Mouse (Mus musculus) gastrocnemius, adult 2 months (tissue): ENCODE data around the gene Spint5. TPM values are rescaled to one million over a fixed set of nuclear protein-coding genes. Genes with fewer than 3 reads are reported as not detected.
"Not testable (repeated sequence)": the region's sequence is repeated elsewhere in the genome, so short reads cannot be mapped to it uniquely, and the experiment has no call there.

Source experiments
- DNase-seq: peaks from one replicate; pipeline ENCODE4 v3.0.0; 2022
- H3K27ac ChIP-seq: fragments of 200-600 bp; 2 replicates; pipeline ENCODE4 v1.8.1; 2022; ENCODE audit warnings: mild to moderate bottlenecking
- H3K4me3 ChIP-seq: fragments of 200-600 bp; 2 replicates; pipeline ENCODE4 v1.8.1; 2022; ENCODE audit warnings: mild to moderate bottlenecking, moderate library complexity
- CTCF ChIP-seq: fragments of 200-600 bp; IDR thresholded peaks from 2 replicates; pipeline ENCODE4 v1.8.1; 2022; ENCODE audit warnings: antibody characterized with exemption, mild to moderate bottlenecking, moderate library complexity
- intact Hi-C: fragments of 180-260 bp; cut with DNase I; formaldehyde crosslinking; loops from one replicate; pipeline ENCODE4 v1.15.1; 2025
- total RNA-seq, 2 experiments: library from RNA; stranded (reverse); gene quantifications; 2 replicates each; pipeline ENCODE4 v1.2.3; 2021

Spint5 gene
- total RNA-seq, 2 experiments from 2014 or later, result not detected

DNA sequence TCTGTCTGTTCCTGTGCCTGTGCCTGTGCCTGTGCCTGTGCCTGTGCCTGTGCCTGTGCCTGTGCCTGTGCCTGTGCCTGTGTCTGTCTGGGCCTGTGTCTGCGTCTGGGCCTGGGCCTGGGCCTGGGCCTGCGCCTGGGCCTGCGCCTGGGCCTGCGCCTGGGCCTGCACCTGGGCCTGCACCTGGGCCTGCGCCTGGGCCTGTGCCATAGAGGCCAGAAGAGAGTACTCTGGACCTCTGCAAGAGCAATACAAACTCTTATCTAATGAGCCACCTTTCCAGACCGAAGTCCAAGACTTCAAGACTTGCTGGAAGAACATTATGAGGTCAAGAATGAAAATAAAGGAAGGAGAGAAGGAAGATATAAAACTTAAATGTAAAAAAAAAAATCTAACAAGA is 9.8 kb upstream of the Spint5 start:
- Histone ChIP-seq H3K27ac (no peak overlapping the region), H3K4me3 (no peak overlapping the region)
- TF ChIP-seq CTCF, result no peak
- intact Hi-C loops, result no loop called here
- no peak for DNase-seq

- intact Hi-C loops, result no loop called here
- DNase-seq, result no peak
- no peak overlapping the region for H3K4me3 ChIP-seq
- no peak for TF ChIP-seq CTCF
- H3K27ac ChIP-seq, result no peak overlapping the region
Observed at GRCm38 (mm10) chr2:164705991-164706390, 9.1 kb upstream of the Spint5 start.

DNA sequence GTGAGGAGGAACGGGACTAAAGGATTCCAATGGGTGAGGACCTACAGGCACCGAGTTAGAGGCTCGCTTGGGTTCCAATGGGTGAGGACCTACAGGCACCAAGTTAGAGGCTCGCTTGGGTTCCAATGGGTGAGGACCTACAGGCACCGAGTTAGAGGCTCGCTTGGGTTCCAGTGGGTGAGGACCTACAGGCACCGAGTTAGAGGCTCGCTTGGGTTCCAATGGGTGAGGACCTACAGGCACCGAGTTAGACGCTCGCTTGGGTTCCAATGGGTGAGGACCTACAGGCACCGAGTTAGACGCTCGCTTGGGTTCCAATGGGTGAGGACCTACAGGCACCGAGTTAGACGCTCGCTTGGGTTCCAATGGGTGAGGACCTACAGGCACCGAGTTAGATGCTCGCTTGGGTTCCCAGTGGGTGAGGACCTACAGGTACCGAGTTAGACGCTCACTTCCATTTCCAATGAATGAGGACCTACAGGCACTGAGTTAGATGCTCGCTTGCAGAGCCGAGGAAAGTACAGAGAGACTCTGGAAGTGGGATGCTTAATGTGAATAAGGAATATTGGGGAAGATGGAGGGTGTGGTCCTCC is 1.2 kb downstream of the Spint5 start:
- DNase-seq, intact Hi-C loops, H3K4me3 ChIP-seq, H3K27ac ChIP-seq: not testable (repeated sequence)

- DNase-seq, result no peak
- H3K27ac ChIP-seq, result no peak overlapping the region
- no peak overlapping the region for H3K4me3 ChIP-seq
- intact Hi-C loops, result no loop called here
- no peak for TF ChIP-seq CTCF
Observed at GRCm38 (mm10) chr2:164723276-164723675, 8.2 kb downstream of the Spint5 start.

- H3K27ac ChIP-seq, result no peak overlapping the region
- intact Hi-C loops, result loop anchor here (5.0 kb wide), 2 partner anchors 49 to 134 kb away; partner anchors contain the start of gene Eppin
- no peak overlapping the region for H3K4me3 ChIP-seq
- TF ChIP-seq CTCF, result peak; percentile 89
- DNase-seq, result peak; percentile 63
Observed at GRCm38 (mm10) chr2:164725895-164726619, 11.0 kb downstream of the Spint5 start.

- intact Hi-C loops, result no loop called here
- Histone ChIP-seq H3K27ac (no peak overlapping the region), H3K4me3 (no peak overlapping the region)
- no peak for TF ChIP-seq CTCF
- no peak for DNase-seq
Observed at GRCm38 (mm10) chr2:164731719-164732118, 16.6 kb downstream of the Spint5 start.

DNA sequence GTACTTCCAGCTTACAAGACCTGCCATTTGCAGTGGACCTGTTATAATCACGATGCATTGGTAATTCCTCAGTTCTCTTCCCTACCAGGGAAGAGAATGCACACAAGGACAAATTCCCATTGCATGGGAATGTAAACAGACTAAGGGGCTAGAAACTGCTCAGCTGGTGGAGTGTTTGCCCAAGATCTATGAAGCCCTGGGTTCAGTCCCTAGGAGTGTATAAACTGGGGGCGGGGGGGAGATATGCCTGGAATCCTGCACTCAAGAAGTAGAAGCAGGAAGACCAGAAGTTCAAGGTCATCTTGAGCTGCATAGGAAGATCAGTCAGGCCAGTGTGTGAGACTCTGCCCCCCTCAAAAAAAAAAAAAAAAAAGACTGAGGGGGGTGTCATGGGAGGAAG is 18.2 kb downstream of the Spint5 start:
- no peak overlapping the region for H3K4me3 ChIP-seq
- TF ChIP-seq CTCF, result no peak
- DNase-seq, result no peak
- H3K27ac ChIP-seq, result no peak overlapping the region
- intact Hi-C loops, result no loop called here

DNA sequence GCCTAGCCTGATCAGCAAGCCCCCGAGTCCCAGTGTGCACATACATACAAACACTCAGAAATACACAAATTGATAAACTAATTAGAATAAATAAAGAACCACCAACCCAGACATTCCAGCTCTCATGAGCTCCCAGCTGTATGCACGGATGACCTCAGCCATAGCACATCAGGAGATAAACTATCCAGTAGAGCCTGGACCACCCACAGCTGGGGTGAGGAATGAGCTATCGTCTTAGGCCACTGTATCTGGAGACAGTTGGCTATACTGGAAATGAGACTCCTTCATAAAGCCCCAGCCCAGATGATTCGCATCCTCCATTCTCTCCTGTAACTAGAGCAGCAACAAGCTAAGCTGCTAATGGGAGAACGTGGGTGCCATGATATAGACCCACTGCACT is 19.7 kb downstream of the Spint5 start:
- intact Hi-C loops, result no loop called here
- no peak overlapping the region for H3K27ac ChIP-seq
- H3K4me3 ChIP-seq, result no peak overlapping the region
- DNase-seq, result no peak
- no peak for TF ChIP-seq CTCF

DNA sequence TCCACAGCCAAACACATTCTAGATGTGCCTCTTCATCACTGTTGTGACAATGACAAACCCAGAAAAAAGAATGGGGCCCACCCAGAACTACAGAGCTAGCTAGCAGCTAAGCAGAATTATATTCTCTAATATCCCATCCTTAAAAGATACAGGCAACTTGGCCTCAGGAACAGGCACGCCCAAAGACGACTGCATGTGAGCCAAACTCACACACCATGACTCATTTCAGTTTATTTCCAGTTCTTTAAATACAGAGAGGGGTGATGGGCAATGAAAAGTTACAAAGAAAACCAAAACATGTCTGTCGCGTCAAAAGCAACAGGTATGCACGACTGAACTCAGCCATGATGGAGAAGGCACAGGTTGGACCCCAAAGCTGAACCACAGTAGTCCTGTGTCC is 20.3 kb downstream of the Spint5 start:
- intact Hi-C loops, result no loop called here
- no peak overlapping the region for H3K4me3 ChIP-seq
- no peak for DNase-seq
- no peak overlapping the region for H3K27ac ChIP-seq
- no peak for TF ChIP-seq CTCF

- no peak for TF ChIP-seq CTCF
- Histone ChIP-seq H3K4me3 (no peak overlapping the region), H3K27ac (no peak overlapping the region)
- intact Hi-C loops, result no loop called here
- no peak for DNase-seq
Observed at GRCm38 (mm10) chr2:164737377-164738090, 22.4 kb downstream of the Spint5 start.

DNA sequence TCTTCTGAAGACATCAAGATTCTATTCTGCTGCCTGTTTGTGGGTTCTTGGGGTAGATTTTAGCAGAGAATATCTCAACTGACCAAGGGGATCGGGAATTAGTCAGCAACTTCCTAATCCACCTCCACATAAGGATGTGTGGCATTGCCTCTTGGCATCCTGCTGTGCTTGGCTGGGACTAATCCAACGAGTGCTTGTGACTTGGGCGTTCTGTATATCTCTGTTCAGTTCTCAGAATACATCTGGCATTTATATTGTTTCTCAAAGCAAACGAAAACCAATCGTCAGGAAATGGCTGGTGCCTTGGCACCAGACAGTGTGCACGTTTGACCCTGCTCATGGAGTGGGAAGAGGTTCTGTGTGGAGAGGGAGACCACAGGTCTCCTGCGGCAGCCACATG is 24.8 kb downstream of the Spint5 start:
- no peak overlapping the region for H3K27ac ChIP-seq
- TF ChIP-seq CTCF, result no peak
- no peak for DNase-seq
- intact Hi-C loops, result no loop called here
- H3K4me3 ChIP-seq, result no peak overlapping the region

DNA sequence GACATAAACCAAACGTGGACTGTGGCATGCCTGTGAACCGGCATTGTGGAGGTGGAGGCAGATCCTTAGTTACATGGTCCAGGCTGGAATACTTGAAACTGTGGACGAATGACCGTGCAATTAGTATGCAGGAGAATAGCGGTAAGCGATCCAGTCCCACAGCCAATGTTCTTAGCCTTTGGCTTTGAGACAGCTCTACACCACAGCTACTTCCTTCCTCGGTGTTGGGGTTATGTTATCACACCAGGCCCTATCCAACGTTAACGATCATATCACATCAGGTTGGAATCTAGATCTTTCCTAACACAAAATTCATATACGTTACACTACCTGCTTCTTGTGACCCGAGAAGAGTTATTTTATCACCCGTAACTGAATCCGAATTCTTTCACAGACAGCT is 29.9 kb downstream of the Spint5 start:
- no peak for TF ChIP-seq CTCF
- no peak for DNase-seq
- intact Hi-C loops, result no loop called here
- Histone ChIP-seq H3K27ac (peak overlapping the region; percentile 90; the same call in 1 of the 2 replicates), H3K4me3 (peak overlapping the region; percentile 86)

GRCm38 (mm10) chr2:164745843-164746479 is 30.9 kb downstream of the Spint5 start, which contains the start of the genes Wfdc3 and Dnttip1:
Gene Wfdc3, minus strand, starts transcription at chr2:164745931.
Gene Dnttip1, plus strand, starts transcription at chr2:164745983.
- Histone ChIP-seq H3K4me3 (peak within 1 kb of the TSS; percentile 86), H3K27ac (peak within 1 kb of the TSS; percentile 90)
- TF ChIP-seq CTCF, result no peak
- intact Hi-C loops, result no loop called here
- peak; percentile 96 for DNase-seq
